9 mouse cellular contexts compared by ENCODE assay signal in the genomic region with DNA sequence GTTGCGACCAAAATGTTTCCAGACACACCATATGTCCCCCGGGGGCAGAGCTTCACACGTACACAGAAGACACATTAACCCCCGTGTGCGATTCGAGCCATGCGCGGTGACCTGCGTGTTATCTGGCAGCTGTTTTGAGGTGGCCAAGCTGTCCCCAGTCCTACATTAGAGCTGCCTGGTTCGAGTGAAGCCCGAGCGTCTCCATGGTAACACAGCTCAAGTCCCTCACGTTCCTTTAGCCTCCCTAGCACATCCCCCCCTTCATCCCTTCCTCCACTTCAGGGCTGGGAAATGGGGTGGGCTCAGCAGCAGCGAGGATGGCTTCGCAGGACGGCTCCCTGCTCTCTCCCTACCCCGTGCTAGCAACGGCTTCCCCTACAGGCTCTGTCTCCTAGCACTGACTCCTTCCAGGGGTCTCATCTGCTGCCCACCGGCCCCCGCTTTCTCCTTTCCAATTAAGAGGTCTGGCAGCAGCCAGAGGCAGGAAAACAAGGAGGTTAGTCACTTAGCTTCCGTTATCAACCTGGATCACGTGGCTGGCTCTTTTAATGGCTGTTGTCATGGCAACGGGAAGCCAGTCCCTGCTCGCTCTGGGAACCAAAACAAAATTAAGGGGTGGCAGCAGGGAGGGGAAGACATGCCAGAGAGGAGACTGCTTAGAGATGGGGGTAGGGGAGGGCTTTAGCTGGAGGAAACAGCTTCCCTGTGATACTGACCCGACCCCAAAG. TPM values are rescaled to one million over a fixed set of nuclear protein-coding genes. Genes with fewer than 3 reads are reported as not detected.
A peak's percentile ranks its signal among the peaks of the same experiment; 100 is the strongest.
DNase-seq lines count a peak whose midpoint lies in the region; ATAC-seq lines count a peak whose summit lies in the region.
"Had no signal": no experiment of that assay in that cellular context is flagged by ENCODE, and none has a peak within 500 bp of the region (broad histone marks: within the 10 kb centered on the region; RNA-seq: fewer than 3 reads in every experiment).

No protein-coding gene starts in this region.

- H3K4me3 ChIP-seq in heart, embryonic 13.5 days = peak overlapping the region; percentile 32

- peak overlapping the region; percentile 61 for H3K4me2 ChIP-seq in heart, embryonic 13.5 days

- H3K27ac ChIP-seq in heart, embryonic 13.5 days (replicated peaks) = no peak overlapping the region

- H3K36me3 ChIP-seq in heart, embryonic 13.5 days = no peaks in the 10 kb centered on the region

- H3K4me1 ChIP-seq in heart, embryonic 13.5 days = peaks cover 13% of the 10 kb centered on the region

- 5% methylated on average over 25 of the region's 25 CpGs for WGBS in heart, embryonic 13.5 days

- H3K27me3 ChIP-seq in heart, embryonic 13.5 days (replicated peaks) = peaks cover 77% of the 10 kb centered on the region

- DNase-seq in heart, adult 9 months (ENCODE audit: low spot score in 2 of 2) = no peak
- peak; percentile 65 for DNase-seq in embryo, embryonic 11.5 days (ENCODE audit: low read depth, low spot score)
- peak; percentile 28 for DNase-seq in heart, postnatal 4 days
- peak; percentile 84 to 92 for DNase-seq in layer of hippocampus, adult 18-20 months (ENCODE audit: low spot score in 2 of 2)
- DNase-seq in lung, postnatal 10 days = peak; percentile 34
- DNase-seq in right cerebral cortex, postnatal 4 days = peak; percentile 64
- no peak for DNase-seq in thymus, postnatal 4 days

- ATAC-seq in heart, embryonic 13.5 days (ENCODE audit: extremely low read depth, insufficient number of reproducible peaks, low FRiP score, low TSS enrichment) = no peak

- H3K9me3 ChIP-seq in heart, embryonic 13.5 days = no peaks in the 10 kb centered on the region

- peak overlapping the region; percentile 61; the same call in 1 of the 2 replicates for H3K9ac ChIP-seq in heart, embryonic 13.5 days

RNA-seq across cellular contexts. Expression of gene Sgsm1, which starts 3.7 kb away (rescaled TPM):
- polyA plus RNA-seq in heart, embryonic 13.5 days (2015; fragmentation: Nextera tagmentation; extraction: Ambion mirVana) = 1.5 TPM in 2 replicates
- total RNA-seq in heart, postnatal 4 days (2021) = under 1 TPM; 0.77 to 0.86 TPM
- 10 to 100 TPM; 75.8 to 90.7 TPM for total RNA-seq in layer of hippocampus, adult 18-20 months (2021)

RNA-seq across cellular contexts. Expression of gene Aym1, which starts 50.2 kb away (rescaled TPM):
- polyA plus RNA-seq in heart, embryonic 13.5 days (2015; fragmentation: Nextera tagmentation; extraction: Ambion mirVana) = not detected in 2 replicates
- not detected for total RNA-seq in heart, postnatal 4 days (2021)
- total RNA-seq in layer of hippocampus, adult 18-20 months (2021) = not detected
- total RNA-seq: hematopoietic stem cell, adult 5-6 weeks had no signal

Comparison
In these comparisons a context has a peak if more than half of its experiments do, and no peak if none do; other contexts are left out.
1. DNase-seq: peak in embryo, embryonic 11.5 days (single experiment), heart, postnatal 4 days (single experiment), layer of hippocampus, adult 18-20 months (2 of 2), lung, postnatal 10 days (single experiment) and right cerebral cortex, postnatal 4 days (single experiment); none in heart, adult 9 months (0 of 2) and thymus, postnatal 4 days (single experiment).
2. RNA of gene Sgsm1, which starts 3.7 kb away (total RNA-seq): 75.8 to 90.7 TPM in layer of hippocampus, adult 18-20 months; 0.77 to 0.86 TPM in heart, postnatal 4 days; every median in the first group is over 10 times any median in the second.